Mouse (Mus musculus) left cerebral cortex, postnatal 10 days (tissue): Measurements from ENCODE around the gene Slc46a3. TPM values are rescaled to one million over a fixed set of nuclear protein-coding genes. Genes with fewer than 3 reads are reported as not detected.
"Not testable (repeated sequence)": the region's sequence is repeated elsewhere in the genome, so short reads cannot be mapped to it uniquely, and the experiment has no call there.

Source experiments
- DNase-seq, 2 experiments: peaks; one replicate each; pipeline ENCODE4 v3.0.0; 2021 to 2022; ENCODE audit warnings: low spot score in 2 of 2, mixed read lengths in 1 of 2; ENCODE audit errors: extremely low spot score in 1 of 2
- intact Hi-C: fragments of 180-260 bp; cut with DNase I; formaldehyde crosslinking; loops from one replicate; pipeline ENCODE4 v1.15.1; 2025
- total RNA-seq, 2 experiments: library from RNA; stranded (reverse); gene quantifications; 2 replicates each; pipeline ENCODE4 v1.2.3; 2021

Slc46a3 gene
- total RNA-seq, 2 experiments from 2014 or later = 4.1 to 4.4 TPM

DNA sequence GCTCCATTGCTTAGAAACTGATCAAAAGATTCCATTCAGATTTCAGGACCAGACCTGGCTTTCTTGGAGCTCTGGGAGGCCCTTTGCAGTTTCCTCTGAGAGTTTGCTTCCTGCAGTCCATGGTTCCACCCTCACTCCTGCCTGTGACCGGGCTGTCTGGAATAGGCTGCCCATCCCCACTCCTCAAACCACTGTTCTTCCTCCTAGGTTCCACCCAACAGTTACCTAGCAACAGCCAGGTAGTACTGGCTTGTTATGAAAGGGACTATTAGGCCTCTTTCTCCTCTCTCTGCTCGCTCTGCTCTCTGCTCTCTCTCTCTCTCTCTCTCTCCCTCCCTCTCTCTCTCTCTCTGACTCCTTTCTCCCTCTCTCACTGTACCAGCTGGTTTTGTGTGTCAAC is 3.6 kb upstream of the Slc46a3 start:
- no peak for DNase-seq
- intact Hi-C loops = no loop called here

DNA sequence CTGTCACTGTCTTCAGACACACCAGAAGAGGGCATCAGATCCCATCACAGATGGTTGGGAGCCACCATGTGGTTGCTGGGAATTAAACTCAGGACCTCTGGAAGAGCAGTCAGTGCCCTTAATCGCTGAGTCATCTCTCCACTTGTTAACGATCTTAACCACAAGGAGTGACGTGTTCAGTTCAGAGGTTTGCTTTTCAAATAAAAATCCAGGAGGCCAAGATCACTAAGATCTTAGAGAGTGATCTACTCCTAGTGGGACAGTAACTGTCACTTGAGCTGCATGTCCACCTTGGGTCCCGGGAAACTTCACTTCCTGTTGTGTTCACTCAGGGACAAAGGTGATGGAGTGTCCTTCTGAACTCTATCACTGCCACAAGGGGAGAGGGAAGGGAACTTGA is 1.9 kb upstream of the Slc46a3 start:
- DNase-seq = not testable (repeated sequence)

DNA sequence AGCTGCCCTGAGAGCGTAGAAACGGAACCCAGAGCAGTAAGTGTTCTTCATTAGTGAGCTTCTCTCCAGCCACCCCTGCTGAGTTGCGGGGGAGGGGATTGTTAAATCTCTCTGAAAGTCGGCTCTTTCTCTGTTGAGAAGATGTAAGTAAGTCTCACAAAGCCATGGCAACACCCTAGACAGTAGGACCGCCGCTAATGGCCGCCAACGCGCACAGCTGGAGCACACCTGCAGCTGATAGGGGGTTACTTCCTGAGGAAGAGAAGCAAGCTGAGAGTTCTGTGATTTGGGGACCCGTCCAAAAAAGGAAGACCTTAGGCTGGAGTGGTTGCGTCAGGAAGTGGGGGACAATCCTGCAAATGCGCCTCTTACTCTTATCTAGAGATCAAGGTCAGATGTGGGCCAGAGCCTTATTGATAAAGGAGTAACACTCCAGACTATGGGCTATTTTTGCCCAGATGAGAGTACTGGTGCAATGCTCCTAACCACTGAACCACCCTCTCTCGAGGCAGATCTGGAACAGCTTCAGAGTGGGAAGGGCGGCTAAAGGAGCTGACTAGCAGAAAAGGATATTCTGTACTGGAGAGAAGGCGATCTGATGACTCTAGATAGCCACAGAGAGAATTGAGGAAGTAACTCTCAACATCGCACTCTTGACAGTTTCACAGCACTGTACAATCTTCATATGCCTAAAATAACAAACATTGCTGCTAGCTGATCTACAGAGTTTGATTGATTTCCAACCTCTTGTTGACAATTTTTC is 1.0 kb upstream of the Slc46a3 start:
- intact Hi-C loops = no loop called here
- DNase-seq = peak in 1 of 2 experiments; percentile 43

More for the DNA sequence above, 1.9 kb upstream of the Slc46a3 start:
- intact Hi-C loops = not testable (repeated sequence)

DNA sequence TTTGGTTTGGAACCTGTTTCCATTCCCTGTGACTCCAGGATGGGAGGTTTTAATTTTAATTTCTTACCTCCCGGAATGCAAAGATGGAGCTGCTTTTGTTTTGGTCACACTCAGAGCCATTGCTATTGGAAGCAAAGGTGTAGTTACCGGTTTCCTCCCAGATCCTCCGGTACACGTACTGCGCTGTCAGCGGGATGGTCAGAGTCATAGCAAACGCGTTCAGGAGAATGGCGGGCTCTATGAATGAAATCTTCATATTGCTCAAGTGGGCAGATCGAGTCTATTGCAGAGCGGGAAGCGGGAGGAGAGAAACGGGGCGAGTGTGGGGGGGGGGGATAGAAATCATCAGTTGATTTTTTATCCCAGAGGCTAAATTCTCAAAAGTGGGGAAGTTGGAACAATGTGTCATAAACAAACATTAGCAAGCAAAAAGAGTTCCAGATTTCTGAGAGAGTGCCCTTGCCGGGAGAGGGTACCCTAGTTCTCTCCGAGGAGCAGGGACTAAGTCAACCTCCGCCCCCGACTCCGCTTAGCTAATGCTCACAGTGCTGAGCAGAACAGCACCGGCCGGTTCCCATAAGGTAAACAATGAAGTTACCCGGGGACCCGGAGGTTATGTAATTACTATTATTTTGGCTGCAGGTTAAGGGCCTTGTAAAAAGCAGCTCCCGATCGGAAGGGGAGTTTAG is 705 bp downstream of the Slc46a3 start:
- intact Hi-C loops = no loop called here
- DNase-seq = peak in 1 of 2 experiments; percentile 48

DNA sequence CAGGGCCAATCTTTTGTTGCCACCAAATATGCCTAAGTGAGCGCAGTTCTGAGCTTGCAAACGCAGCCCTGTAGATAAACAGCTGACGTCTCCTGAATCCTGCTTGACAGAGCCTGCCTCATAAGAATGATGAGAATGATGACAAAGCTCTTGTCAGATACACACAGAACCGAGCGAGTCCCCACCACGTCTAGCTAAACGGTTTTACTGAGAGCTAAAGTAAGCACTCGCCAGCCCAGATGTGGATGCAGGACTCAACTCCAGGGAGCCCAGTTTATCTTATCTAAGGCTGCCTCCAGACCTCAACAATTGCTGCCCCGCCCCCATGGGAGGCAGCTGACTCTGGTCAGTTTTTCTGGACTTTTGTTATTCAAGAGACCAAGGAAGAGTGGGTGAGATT is 1.5 kb downstream of the Slc46a3 start:
- no peak for DNase-seq
- intact Hi-C loops = no loop called here

DNA sequence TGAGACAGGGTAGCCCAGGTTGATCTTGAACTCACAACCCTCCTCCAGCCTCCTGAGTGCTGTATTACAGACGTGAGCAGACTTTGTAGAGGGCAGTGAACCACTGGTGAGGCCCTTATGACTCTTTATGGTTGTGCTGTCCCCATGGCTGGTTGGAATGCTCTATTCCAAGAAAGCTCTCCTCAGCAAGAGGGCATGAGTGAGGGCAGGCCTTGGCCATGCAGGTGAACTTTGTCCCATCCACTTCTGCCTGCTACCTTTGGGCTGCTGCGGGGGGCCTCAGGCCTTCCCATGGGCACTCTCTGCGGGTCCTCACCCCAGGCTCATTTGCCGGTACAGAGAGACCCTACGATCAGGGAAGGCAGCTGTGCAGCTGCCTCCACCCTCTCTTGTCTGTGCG is 1.9 kb downstream of the Slc46a3 start:
- intact Hi-C loops = no loop called here
- DNase-seq = no peak

DNA sequence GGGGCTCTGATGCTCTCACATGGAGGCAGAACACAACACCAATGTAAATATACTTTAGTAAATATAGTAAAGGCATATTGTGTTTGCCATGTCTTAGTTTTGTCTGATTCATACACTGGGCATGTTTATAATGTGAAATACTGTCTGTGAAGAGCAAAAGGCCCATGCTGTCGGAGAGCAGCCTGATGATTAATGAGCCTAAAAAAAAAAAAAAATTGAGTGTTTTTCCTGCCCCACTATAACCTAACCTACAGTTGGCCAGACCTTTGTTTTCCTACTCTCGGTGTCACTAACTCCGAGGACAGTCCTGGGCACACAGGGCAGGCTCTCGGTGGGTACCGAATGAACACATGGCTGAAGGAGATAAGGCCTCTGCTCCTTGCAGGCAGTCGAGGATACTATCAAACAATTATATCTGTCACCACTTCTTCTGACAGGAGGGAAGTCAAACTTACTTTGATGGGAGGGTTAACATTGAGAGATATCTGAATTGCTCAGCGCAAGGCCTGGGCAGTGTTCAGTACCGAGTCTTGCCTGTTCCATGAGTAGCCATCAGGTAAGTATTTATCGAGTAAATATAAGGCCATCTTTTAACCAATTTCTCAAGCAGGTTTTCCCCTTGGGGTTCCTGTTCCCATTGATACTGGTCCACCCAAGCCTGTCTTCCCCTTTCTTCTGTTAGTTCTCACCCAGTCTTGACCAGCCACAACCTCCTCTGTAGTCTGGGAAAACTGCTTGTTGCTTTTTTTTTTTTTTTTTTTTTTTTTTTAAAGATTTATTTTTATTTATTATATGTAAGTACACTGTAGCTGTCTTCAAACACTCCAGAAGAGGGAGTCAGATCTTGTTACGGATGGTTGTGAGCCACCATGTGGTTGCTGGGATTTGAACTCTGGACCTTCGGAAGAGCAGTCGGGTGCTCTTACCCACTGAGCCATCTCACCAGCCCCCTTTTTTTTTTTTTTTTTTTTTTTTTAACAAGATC is 6.0 kb downstream of the Slc46a3 start:
- DNase-seq = no peak
- intact Hi-C loops = no loop called here

DNA sequence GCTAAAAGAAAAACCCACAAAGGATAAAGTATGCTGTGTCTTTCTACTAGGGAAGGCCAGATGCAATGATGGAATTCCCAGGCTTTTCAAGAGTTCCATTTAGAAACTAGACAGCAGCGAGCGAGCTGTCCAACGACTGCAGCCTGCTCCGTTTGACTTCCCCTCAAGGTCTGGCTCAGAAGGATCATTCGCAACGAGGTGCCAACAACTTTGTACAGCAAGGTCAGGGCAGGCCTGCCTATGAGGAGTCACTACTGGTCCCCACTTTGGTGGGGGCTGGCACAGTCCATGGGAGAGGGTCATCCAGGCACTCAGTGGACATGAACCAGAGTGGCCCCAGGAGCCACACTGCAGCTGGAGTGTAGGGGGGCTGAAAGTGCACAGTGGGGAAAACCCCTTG is 11.0 kb downstream of the Slc46a3 start:
- intact Hi-C loops = no loop called here
- DNase-seq = no peak

DNA sequence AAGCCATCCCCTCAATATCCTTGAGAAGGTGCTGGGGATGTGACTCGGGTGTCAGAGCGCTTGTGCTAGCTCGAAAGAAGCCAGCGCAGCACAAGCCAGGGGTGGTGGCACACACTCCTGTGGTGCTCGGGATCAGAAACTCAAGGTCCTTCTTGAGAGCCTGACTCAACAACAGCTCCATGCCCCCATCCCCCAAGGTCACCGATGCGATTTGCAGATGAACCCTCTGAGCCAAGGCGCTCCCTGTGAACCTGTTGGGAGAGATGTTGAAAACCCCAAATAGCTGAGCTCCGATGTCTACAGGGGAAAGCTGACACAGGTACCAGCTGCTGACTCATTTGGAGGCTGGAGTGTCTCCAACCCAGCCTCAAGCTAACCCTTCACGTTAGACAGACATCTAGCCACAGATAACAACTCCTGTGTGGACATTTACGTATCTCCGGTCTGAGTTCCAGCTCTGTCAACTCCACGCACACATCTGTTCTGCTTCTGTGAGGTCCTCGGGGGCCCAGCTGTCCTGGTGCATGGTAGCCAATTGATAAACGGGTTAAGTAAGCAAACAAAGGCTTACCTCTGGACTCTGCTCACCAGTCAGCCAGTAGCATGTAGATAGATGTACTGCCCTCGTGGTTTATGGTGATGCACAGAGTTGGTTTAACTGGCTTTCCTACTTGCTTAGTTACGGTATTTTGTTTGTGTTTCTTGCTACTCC is 14.5 kb downstream of the Slc46a3 start:
- no peak for DNase-seq
- intact Hi-C loops = loop anchor here (10.0 kb wide), 1 partner anchor 365 kb away; no protein-coding TSS in a partner anchor

DNA sequence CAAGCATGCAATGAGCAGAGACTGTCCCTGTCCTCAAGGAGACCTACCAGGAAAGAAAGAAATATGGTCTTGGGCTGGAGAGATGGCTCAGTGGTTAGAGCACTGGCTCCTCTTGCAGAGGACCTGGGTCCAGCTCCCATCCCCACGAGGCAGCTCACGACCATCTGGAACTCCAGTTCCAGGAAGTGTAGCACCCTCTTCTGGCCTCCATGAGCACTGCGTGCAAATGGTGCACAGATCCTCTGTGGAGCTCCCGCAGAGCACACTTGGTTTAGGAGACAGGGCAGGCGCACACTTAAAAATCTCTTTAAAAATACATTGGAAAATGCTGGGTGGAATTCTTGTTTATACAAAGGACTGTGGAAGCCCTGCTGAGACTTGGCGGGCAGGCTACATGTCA is 17.1 kb downstream of the Slc46a3 start:
- DNase-seq = peak in 1 of 2 experiments; percentile 49
- intact Hi-C loops = loop anchor here (10.0 kb wide), 1 partner anchor 367 kb away; no protein-coding TSS in a partner anchor

DNA sequence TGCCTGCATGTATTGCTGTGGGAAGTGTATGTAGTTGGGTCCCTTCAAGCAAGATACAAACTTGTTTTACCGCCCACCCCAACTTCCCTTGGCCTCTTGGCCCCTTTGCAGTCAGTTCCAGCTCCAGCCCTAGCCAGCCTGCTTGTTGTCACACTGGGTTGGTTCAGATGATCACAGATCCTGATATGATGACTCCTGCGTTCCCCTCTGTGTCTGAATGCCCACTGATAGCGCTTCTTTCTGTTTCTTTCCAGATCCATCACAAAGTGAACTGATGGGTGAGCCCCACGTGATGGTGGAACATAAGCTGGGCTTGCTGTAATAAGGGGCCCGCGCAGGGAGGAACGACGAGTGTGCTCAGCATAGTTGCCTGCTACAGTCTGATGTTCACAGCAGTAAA is 19.4 kb downstream of the Slc46a3 start:
- no peak for DNase-seq
- intact Hi-C loops = loop anchor here (10.0 kb wide), 1 partner anchor 370 kb away; no protein-coding TSS in a partner anchor

DNA sequence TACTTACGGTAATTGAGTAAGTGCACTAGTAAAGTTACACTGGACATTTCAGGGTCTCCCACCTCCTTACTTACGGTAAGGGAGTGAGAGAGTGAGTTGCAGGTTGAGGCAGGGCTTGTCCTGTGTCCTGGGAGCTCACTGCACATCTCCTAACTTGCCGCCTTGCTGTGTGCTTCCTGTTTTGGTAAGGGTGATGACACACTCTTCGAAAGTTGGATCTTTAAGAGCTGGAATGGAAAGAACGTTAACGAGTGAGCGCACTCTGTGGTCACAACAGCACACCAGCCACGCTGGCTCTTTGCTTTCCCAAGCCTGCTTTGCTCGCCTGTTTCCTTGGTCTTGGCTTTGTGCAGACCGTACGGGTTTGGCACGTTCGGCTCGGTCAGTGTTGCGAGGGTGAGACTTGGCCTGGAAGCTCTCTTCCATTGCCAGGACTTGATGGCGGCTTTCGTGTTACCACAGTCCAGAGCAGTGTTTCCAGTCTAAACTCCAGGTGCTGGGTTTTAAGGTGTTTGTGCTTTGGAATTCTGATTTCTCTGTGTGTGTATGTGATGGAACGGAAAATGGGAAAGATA is 20.0 kb downstream of the Slc46a3 start:
- intact Hi-C loops = loop anchor here (10.0 kb wide), 1 partner anchor 370 kb away; no protein-coding TSS in a partner anchor

DNA sequence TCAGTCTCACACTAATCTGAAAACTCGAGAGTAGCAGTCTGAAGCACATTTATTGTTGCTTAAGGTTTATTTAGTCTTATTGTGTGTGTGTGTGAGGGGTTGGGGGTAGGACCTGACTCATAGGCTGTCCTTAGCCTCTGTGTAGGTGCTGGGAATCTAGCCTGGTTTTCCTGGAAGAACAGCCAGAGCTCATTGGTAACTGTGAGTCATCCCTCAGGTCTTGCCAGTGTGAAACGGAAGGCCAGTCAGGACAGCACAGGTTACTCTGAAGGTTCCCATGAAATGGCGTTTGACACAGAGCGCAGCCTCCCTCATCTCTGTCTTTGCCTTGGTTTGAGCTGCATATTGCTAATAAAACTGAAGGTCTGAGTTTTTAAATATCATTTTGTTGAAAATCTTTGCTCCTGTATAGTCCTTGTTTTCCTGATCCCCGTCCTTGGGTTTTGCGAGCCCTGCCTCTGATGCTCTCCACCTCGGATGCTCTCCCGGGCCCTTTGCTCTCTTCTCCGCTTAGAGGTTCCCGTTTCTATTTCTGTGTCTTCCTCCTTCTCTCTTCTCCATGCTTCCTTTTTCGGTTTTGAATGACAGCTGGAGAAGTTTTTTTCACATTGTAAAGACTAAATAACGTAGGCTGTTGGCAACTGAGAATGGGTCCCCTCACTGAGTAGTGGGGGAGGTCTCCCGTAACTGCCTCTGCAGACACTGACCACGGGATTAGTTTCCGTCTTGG is 23.4 kb downstream of the Slc46a3 start:
- intact Hi-C loops = loop anchor here (10.0 kb wide), 1 partner anchor 374 kb away; no protein-coding TSS in a partner anchor
- no peak for DNase-seq

More for the DNA sequence above, 20.0 kb downstream of the Slc46a3 start:
- no peak for DNase-seq

DNA sequence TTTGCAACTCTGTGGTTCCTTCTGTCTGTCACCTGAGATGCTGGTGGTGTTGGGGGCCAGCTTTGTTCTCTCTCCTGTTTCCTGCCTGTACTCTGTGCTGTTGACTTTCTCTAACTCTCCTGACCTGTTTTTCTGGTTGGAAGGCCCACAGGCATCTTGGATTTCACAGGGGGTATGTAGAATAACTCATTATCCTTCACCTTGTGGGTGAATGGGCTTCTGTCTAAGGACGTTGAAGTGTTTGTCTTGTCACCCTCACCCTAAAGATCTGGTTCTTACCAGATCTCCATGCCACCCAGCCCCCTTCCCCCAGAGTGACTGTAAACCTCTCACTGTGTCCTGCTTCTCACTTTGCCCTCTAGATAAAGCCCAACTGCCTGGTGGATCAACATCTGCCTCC is 24.3 kb downstream of the Slc46a3 start:
- no peak for DNase-seq
- intact Hi-C loops = loop anchor here (10.0 kb wide), 1 partner anchor 375 kb away; no protein-coding TSS in a partner anchor

DNA sequence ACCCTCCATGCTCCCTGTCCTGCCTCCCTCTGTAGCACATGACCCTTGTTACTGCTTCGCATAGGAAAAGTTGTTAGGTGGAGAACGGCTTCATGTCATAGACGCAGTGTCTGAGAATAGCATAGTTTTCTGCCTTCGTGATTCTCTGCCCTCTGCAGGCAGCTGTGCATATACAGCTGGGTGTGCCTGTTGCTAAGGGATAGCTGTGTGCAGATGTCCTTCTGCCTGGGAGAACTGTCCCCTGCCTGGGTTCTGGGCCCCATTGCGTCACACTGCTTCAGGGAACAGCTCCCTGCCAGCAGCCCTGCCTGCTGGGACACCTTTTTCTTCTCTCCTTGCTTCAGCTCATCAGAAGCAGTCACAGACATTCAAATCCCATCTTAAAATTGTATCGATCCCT is 25.0 kb downstream of the Slc46a3 start:
- no peak for DNase-seq
- intact Hi-C loops = loop anchor here (10.0 kb wide), 1 partner anchor 75 kb away; no protein-coding TSS in a partner anchor

DNA sequence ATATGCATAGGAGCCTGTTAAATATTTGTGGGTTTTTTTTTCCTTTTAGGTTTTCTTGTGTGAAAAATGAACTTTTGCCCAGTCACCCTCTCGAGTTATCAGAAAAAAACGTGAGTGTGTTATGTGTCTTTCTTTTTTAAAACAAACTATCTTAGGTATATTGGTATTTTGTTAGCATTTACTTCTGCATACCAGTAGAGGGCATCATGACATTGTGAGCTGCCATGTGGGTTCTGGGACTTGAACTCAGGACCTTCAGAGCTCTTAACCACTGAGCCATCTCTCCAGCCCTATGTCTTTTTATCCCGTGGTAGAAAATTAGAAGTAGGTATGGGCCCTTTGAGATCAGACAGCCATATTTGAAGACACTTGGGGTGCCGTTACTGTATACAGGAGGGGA is 25.9 kb downstream of the Slc46a3 start:
- DNase-seq = no peak
- intact Hi-C loops = loop anchor here (10.0 kb wide), 1 partner anchor 76 kb away; no protein-coding TSS in a partner anchor
